Mouse (Mus musculus): ENCODE data around the gene Kcnb1.
"Not testable (repeated sequence)": the region's sequence is repeated elsewhere in the genome, so short reads cannot be mapped to it uniquely, and the experiment has no call there.

The Kcnb1 gene

DNA sequence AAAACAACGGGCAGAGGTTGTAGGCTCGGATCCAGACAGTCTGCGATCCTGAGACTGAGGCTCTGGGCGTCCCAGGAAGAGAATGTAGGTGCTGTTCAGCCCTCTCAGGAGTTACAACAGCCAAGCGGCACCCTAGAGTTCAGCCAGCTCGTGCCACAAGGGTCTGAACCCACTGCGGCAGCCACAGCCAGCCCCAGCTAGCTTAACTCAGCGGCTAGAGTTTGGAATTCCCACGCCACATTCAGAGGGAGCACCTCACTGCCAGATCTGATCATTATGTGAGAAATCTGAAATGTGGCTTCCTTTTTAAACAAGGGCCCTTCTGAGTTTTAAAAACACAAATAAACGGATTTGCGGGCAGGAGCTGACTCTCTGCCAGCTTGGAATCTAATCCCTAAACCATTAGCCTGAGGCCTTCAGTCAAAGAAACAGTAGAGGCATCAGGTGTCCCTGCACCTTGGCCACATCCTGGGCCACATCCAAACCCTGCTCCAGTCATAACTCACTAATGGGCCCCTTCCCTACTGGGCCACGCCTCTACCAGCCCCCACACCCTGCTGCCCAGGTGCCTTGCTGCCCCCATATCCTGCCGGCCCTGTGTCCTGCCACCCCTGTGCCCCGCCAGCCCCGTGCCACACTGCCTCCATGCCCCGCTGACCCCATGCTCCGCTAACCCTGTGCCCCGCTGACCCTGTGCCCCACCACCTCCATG is 16.1 kb upstream of the Kcnb1 start:
- in situ Hi-C loops (cut with MboI, MseI): no loop called here

DNA sequence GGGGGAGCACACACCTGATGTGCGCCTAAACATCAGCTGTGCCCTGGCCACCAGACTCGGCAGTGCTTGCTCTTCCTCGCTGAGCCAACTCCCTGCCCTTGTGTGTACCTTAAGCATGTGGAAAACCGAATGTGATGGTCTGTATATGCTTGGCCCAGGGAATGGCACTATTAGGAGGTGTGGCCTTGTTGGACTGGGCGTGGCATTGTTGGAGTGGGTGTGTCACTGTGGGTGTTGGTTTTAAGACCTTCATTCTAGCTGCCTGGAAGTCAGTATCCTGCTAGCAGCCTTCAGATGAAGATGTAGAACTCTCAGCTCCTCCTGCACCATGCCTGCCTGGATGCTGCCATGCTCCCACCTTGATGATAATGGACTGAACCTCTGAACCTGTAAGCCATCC is 14.7 kb upstream of the Kcnb1 start:
- in situ Hi-C loops (cut with MboI, MseI): not testable (repeated sequence)

DNA sequence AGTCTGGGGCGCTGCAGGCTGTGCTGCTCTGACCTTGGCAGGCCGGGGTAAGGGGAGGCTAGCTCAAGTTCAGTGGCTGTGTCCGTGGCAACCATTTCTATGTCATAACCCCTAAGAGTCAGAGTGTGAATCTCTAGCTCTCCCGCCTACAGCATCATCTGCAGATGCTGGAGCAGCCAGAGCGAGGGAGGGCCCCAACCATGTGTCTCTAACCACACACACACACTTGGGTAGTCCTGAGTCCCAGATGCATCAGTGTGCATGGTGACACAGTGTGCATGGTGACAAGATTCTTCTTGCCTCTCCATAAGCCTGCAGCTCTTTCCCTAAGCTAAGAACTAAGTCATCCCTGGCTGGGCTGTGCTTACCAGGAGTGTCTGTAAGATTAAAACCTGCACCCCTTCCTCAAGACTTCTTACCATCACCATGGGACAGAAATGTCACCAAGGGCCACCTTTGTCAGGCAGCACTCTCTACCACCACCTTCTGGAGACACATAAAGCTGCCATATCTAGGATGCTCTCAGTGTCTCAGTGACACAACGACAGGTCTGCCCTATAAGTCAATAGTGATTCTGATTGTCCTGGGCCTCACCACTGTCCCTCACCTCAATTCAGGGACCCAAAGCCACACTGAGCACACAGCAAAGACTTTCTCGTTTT is 13.7 kb upstream of the Kcnb1 start:
- in situ Hi-C loops (cut with MboI, MseI): no loop called here

DNA sequence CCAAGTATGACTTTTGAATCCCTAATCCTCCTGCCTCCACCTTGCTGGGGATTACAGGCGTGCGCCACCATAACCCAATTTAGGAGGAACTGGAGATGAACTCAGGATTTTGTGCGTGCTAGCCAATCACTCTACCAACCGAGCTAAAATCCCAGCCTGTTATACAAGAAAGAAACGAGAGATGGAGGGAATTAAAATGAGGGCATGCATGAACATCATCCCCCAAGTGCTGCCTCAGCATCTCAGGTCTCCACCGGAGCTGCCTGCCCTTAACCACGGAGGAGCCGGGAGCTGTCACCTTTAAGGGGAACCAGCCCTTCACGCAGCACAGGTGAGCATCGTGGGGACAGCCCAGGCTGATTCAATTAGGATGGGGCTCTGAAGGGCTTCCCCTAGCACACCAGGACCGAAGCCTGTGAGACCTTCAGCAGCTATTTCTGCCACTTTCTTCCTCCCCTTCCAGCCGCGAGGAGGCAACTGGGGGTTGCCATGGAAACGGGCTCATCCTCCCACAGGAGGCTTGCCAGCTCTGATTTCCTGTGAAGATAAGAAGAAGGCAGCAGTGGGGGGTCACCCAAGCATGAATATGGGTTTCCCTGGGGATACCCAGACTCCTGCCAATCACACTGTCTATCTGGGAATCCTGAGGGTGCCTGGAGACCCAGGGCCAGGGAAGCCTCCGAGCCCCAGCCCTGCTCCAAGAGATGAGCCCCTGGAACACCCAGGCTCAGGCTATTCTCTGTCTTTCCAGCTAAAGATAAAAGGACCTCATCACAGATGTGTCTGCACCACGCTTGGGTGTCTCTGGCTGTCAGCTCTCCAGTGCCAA is 11.7 kb upstream of the Kcnb1 start:
- in situ Hi-C loops (cut with MboI, MseI): no loop called here

DNA sequence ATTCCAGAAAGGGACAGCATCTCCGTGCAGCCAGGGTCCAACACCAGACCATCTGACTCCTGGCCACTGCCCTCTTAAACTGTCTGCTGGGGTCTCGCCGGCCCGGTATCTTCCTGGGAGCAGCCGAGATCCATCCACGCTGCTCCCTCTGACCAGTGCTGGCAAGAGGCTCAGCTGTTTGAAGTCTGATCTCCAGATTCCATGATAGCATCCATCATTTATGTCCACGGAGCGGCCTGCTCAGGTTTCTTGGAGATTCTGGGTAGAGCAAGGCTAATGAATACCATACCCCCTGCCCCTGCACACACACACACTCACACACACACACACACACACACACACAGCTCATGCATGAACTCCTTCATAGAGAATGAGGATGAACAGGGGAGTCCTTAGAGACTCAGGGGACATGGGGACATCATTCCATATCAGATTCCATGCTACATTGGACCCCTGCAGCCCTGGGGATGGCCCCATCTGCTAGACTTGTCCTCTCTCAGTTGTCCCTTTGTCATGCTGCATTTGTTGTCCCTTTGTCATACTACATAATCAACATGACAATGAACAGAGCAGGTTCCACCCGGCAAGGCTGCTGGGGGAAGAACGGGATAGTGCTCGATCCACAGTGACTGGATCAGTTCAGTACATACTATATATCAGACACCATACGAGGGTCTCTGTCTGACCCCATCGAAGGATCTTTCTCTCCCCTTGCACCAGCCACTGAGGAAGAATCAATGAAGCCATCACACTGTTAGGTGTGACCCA is 8.9 kb upstream of the Kcnb1 start:
- in situ Hi-C loops (cut with MboI, MseI): no loop called here

DNA sequence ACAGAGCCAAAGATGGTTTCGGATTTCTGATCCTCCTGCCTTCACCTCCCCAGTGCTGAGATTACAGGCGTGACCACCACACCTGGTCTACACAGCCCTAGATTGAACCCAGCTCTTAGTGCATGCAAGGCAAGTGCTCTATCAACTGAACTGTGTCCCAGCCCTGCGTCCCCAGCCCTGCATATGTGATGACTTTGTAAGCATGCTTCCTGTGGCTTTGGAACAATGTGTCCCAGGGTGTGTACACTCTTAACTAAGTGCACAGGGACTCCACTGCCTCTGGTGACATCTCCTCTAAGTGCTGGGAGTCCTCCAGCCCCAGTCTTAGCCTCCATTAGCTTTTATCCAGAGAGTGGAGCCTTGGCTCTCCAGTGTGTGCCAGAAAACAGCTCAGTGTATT is 3.4 kb upstream of the Kcnb1 start:
- in situ Hi-C loops (cut with MboI, MseI): no loop called here

DNA sequence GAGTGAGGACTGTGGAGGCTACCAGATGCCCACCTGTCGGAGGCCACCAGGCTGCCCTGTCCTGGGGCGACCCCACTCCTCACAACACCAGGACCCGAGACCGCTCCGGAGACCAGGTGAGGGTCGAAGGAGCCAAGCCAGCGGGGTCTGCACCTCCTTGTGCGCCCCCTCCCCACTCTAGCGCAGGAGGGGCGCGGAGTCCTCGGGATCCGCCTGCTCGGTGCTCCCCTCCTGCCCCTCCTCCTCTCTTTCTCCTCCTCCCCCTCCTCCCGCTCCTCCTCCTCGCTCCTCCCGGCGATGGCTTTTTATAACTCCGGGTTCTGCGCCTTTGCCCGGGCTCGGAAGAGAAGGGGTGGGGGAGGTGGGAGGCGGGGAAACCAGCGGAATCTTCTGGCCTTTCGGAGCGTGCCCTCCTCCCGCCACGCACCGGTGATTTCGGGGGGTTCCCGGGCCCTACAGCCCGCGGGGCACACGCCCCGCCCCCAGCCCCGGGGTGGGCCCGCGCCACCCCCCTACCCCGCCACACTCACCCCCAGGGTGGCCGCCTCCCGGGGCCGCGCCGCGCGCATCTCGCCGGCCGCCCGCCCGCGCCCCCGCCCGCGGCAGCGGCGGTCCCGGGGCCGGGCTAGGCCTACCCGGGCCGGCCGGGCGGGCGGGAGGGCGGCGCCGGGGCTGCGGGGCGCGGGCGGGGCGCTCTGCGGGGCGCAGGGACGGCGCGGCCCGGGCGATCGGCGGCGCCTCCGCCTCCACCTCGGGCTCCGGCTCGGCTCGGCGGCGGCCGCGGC is 472 bp downstream of the Kcnb1 start:
- in situ Hi-C loops (cut with MboI, MseI): no loop called here

DNA sequence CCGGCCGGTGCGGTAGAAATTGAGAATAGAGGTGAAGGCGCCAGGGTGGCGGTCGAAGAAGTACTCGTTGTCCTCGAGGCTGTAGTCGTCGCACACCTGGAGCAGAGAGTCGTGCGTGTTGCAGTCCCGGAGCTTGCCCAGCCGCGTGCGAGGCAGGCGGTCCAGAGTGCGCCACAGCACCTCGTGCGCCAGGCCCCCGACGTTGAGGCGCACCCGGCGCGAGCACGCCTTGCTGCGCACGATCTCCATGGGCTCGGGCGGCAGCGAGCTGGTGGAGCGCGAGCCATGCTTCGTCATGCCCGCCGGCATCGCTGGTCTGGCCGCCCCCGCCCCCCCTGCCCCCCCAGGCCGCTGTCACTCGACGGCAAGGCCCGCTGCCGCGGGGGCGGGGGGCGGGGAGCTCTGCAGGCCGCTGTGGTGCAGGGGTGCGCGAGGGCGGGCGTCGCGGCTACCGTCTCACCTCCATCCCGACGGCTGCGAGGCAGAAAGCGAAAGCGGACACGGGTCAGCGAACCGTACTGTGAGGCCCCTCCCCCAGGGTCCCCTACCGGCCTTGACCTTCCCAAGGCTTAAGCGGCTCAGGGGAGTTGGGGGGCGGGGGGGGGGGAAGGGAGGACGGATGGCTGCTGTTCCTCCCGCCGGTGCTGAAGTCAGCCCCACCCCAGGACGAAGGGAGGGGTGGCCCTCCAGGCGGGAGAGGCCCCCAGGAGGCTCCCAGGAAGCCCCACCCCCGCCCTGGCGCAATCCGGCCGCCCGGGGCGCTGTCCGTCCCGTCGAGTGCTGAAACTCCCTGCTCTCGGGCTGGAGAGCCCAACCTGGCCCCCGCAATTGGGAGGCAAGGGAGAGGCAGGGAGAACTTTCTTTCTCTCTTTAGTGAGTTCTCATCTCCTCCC is 1.4 kb downstream of the Kcnb1 start:
- in situ Hi-C loops (cut with MboI, MseI): no loop called here

DNA sequence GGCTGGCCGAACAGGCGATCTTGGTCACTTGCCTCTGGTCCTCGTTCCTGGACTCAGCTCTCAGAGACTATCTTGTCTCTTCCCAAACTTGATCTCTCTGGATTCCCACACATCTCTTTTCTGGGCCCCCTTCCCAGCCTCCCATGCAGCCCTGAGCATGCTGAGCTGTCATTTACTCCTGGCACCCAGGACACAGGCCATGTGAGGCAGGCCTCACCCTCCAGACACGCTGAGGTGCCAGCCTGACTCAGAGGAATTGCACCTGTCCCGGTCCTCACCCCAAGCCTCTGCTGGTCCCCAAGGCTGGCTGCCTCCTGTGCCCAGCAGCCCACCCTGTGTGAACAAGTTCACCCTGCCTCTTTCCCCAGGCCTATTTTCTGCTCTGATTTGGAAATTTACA is 2.8 kb downstream of the Kcnb1 start:
- in situ Hi-C loops (cut with MboI, MseI): no loop called here

DNA sequence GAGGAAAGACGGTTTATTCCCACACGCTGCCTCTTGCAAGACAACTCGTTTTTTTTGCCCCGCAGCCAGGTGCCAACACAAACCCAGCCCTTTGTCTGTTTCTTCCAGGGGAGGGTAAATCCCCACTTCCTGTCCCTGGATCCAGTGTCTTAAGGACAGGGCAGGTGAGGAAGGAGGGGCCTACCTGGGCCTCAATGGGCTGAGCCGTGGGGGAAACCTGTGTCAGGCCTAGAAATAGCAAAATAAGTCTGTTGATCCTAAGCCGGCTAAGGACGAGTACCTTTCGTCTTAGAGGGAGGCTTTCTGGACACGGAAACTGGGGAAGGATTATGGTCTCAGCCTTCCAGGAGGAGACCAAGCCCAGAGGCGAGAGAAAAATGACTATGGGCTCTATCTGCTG is 3.4 kb downstream of the Kcnb1 start:
- in situ Hi-C loops (cut with MboI, MseI): no loop called here

DNA sequence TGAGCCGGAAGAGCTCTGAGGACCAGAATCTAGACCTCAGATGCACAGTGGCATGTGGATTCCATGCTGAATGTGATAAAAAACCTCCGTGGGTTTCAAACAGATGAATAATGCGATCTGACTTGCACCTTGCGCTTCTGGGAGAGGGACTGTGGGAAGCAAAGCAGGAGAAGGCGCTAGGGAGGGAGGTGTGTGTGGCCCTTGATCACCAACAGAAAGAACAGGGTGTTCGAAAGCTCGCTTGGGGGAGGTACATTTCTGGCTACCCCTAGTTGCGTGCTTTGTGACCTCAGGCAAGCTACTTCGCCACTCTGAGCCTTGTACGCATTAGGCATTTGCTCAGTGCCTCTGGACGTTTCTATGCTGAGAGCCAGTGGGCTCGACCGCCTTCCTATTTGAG is 4.0 kb downstream of the Kcnb1 start:
- in situ Hi-C loops (cut with MboI, MseI): no loop called here

DNA sequence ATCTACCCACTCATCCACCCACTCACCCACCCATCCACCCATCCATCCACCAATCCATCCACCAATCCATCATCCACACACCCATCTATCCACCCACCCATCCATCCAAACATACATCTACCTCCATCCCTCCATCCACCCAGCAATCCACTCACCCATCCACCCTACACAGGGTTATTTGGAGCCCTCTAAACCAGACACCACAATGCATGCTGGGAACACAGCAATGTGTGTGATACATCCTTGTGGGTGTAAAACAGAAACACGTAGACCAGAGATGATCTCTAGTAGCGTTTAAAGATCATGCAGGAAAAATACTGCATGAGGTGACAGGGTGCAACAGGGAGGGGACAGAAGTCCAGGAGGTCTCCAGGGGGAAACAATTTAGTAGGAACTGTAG is 4.5 kb downstream of the Kcnb1 start:
- in situ Hi-C loops (cut with MboI, MseI): no loop called here

DNA sequence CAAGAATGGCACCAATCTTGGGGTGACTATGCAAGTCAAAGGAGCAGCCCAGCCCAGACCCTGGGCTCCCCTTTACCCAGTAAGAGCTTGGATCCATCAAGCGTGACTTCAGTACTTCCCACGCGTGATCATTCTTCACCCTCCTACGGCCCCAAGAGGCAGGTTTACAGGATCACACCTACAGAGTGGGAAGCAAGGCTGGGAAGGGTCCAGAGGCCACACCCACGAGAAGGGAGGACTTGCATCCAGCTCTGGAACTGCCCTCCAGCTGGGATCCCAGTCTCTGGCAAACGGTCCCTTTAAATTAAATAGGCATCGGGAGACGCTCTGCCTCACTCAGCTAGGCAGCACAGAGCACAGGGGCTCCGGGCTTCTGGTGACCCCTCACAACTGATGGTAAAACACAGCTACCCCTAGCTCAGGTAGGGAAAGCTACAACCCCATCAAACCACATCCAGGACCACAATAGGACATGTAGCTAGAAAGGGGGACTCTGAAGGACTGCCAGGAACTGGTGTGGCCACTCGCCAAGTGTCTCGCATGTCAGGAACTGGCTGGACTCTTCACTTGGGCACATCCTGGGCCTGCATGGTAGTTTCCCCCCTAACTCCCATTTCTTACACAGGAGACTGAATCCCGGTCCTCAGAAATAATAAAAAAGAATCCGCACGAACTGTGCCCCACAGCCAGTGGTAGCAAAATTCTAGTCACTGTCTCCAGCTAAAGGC is 8.1 kb downstream of the Kcnb1 start:
- in situ Hi-C loops (cut with MboI, MseI): no loop called here

DNA sequence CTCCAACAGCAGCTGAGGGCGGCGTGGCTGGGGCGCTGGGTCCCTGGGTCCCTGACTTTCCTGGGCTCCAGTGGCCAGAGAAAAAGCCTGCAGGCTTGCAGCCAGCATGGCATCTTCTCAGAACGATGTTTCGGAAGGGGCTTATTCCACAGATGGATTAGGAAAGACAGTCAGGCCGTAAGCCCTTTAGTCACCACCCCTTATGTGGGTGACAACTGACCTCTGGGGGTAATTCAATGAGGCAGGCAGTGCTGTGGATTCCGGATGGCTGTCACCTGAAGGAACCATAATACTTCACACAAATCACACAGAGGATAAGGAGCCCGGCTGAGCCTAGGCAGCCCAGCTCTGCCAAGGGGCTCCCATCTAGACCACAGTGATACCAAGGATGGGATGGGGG is 8.9 kb downstream of the Kcnb1 start:
- in situ Hi-C loops (cut with MboI, MseI): no loop called here

DNA sequence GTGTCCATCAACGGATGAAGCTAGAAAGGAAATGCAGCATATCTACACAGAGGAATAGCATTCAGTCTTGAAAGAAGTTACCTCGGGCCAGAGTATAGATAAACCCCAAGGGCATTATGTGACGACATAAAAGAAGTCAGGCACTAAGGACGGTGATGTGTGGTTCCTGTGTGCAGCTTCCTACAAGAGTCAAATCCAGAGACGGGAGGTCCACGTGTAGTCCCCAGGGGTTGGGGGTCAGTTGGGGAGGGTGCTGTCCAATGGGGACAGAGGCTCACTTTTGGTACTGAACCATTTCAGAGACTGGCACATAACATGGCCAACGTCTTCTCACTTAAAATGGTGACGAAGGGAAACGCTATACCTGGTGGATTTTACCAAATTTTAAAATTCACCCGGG is 10.7 kb downstream of the Kcnb1 start:
- in situ Hi-C loops (cut with MboI, MseI): no loop called here

DNA sequence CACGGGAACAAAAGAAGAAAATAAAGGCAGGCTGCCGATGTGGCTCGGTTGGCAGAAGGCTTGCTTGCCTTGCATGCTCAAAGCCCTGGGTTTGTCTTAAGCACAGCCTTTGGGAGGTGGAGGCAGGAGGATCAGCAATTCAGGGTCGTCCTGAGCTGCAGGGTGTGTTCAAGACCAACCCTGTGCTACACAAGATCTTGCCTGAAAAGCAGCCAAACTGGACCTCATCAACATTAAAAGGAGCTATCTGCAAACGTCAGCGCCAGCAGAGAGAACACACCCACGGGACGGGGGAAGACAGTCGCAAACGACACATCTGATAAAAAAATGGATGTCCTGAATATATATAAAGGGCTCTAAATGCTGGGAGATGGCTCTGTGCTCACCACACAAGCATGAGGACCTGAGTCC is 12.7 kb downstream of the Kcnb1 start:
- in situ Hi-C loops (cut with MboI, MseI): no loop called here

DNA sequence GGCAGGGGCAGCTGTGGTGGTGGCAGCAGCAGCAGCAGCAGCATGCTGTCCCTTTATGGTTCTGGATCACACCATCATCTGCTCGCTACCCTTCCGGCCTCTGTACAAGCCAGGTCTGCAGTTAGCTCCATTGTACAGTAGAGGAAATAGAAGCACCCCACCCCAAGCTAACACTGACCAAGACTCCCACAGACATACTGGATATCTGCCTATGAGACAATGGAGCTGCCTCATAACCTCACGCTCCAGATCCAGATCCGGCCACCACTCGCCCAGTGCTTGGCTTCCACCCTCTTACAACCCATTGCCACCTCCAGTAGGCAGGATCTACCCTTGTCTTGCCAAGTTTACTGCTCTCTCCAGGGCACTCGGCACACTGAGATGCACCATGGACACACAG is 14.7 kb downstream of the Kcnb1 start:
- in situ Hi-C loops (cut with MboI, MseI): no loop called here

DNA sequence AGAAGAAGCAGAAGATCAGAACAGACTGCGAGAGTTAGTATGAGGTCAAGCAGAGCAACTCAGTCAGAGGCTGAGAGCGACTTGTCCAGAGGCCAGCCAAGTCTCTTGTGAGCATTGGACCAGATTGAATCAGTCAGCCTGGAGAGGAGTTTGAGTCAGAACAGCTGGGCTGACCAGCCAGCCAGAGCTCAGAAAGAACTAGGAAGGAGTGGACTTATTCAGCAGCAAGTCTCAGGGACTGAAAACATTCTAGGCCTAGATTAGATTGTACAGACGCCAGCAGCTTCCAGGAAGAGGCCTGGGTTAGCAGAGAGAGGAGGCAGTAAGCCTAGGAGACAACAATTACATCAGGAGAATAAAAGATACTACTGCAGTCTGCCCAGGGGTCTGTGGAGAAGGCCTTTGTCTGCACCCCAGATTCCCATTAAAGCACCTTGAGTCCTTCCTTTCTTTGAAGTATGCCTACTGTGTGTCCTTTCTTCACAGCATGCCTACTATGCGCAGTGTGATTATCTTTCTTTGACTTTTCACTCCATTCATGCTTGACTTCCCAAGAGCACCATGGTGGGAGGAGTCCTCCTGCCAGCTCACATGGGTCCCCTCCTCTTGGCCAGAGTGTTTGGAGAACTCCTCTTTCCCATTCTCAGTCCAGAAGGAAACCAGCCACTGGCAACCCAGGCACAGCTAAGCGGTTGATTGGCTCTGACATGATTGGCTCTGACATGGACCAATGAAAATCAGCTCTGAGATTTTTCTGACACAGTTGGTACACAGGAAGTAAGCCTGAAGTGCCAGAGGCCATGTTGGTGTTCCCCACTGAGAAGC is 16.7 kb downstream of the Kcnb1 start:
- in situ Hi-C loops (cut with MboI, MseI): no loop called here
